Mouse (Mus musculus) neural tube, embryonic 14.5 days (tissue): ENCODE data around the gene Glt6d1. TPM values are rescaled to one million over a fixed set of nuclear protein-coding genes. Genes with fewer than 3 reads are reported as not detected.

ENCODE experiments used
- ATAC-seq: fragments of 200-750 bp; cut with Nextera tagmentation; 2 replicates; pipeline ENCODE4 v1.8.0; 2017; ENCODE audit warnings: low read depth, mild to moderate bottlenecking, moderate TSS enrichment, moderate library complexity
- H3K27ac ChIP-seq: fragments of 300-500 bp; sonication (generic); 2 replicates; pipeline ENCODE4 v1.5.1; 2014; ENCODE audit warnings: low read depth, mild to moderate bottlenecking, control low read depth, low read length, moderate library complexity, mixed read lengths
- H3K27me3 ChIP-seq: fragments of 300-500 bp; sonication (generic); 2 replicates; pipeline ENCODE4 v1.6.1; 2014; ENCODE audit warnings: low read length; ENCODE audit not compliant: control insufficient read depth, insufficient read depth
- H3K36me3 ChIP-seq: fragments of 300-500 bp; sonication (generic); 2 replicates; pipeline ENCODE4 v1.6.1; 2014; ENCODE audit warnings: low read length, mixed read lengths; ENCODE audit not compliant: control insufficient read depth, insufficient read depth
- H3K4me1 ChIP-seq: fragments of 300-500 bp; sonication (generic); 2 replicates; pipeline ENCODE4 v1.6.1; 2014; ENCODE audit warnings: low read length; ENCODE audit not compliant: control insufficient read depth, insufficient read depth
- H3K4me2 ChIP-seq: fragments of 300-500 bp; sonication (generic); 2 replicates; pipeline ENCODE4 v1.6.1; 2014; ENCODE audit warnings: mild to moderate bottlenecking, low read depth, low read length, control low read depth
- H3K4me3 ChIP-seq: fragments of 300-500 bp; sonication (generic); 2 replicates; pipeline ENCODE4 v1.5.1; 2014; ENCODE audit warnings: low read depth, low read length, control low read depth, mixed read lengths
- H3K9ac ChIP-seq: fragments of 300-500 bp; sonication (generic); replicated peaks from 2 replicates; pipeline ENCODE4 v1.6.1; 2014; ENCODE audit warnings: low read depth, mild to moderate bottlenecking, control low read depth, low read length, mixed read lengths
- H3K9me3 ChIP-seq: fragments of 300-500 bp; sonication (generic); 2 replicates; pipeline ENCODE4 v1.6.1; 2016; ENCODE audit warnings: low read length; ENCODE audit not compliant: control insufficient read depth
- WGBS: fragments of 180-500 bp; shearing (Covaris S2); extraction: QIAGEN DNeasy Blood & Tissue Kit; methylation state at CpG from one replicate; pipeline ENCODE4 v1.1.7; 2014; 5-methylcytosine and 5-hydroxymethylcytosine counted together
- polyA plus RNA-seq: library from polyadenylated mRNA; unstranded; fragments of >200 nt; fragmentation: Nextera tagmentation; extraction: Ambion mirVana; gene quantifications from 2 replicates; pipeline ENCODE4 v1.2.1, GENCODE M21; 2014

The Glt6d1 gene
- polyA plus RNA-seq, 1 experiment from 2014 or later: not detected

GRCm38 (mm10) chr2:25780921-25781320 lies 34.7 kb downstream of the Glt6d1 start:
- no peak overlapping the region for H3K9ac ChIP-seq
- no peak overlapping the region for H3K4me3 ChIP-seq
- no peaks in the 10 kb centered on the region for H3K36me3 ChIP-seq
- H3K27ac ChIP-seq: no peak overlapping the region
- H3K4me1 ChIP-seq: no peaks in the 10 kb centered on the region
- no peaks in the 10 kb centered on the region for H3K27me3 ChIP-seq
- 62% methylated on average over 4 of the region's 4 CpGs for WGBS
- no peak for ATAC-seq
- H3K4me2 ChIP-seq: no peak overlapping the region
- H3K9me3 ChIP-seq: no peaks in the 10 kb centered on the region

DNA sequence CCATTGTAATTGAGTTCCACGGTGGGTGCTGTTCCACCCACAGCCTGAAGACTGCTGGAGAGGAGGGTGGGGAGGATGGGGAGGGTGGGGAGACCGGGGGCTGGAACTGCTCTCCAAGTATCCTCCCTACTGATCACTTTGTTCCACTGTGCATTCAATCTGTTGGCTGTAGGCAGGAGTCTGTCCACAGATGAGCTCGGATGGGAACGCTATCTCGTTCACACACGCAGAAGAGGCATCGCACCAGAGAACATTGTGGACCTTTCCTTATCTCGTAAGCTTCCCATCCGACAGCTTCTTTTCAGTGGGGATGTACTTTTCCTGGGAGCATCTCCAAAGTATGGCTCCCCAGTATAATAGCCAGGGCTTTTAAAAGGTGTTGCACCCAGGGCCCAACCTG lies 36.6 kb downstream of the Glt6d1 start:
- Histone ChIP-seq H3K36me3 (no peaks in the 10 kb centered on the region), H3K27me3 (no peaks in the 10 kb centered on the region), H3K27ac (no peak overlapping the region), H3K4me1 (no peaks in the 10 kb centered on the region), H3K4me3 (no peak overlapping the region), H3K9ac (no peak overlapping the region), H3K9me3 (no peaks in the 10 kb centered on the region), H3K4me2 (no peak overlapping the region)
- WGBS: 94% methylated on average over 9 of the region's 9 CpGs
- no peak for ATAC-seq

DNA sequence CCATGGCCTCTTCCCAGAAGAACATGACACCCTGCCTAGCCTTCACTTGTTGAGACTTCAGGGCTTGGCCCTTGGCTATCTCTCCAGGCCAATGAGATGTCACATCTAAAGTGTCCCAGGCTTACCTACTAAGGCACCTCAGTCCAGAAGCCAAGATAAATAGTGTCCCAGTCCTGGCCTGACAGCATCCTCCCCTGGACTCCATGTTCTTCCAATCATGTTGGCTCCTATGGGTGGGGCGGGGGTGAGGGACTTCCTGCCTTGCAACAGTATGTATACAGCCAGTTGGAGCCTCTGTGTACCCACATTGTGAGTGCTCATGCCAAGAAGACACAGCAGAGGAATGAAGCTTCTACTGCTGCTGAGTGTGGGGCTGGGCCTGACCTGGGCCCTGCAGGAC lies 38.9 kb downstream of the Glt6d1 start, which contains the start of gene Lcn11:
TSS of gene Lcn11 (plus strand) at position 301 of the 400 bp plus-strand sequence.
- H3K4me3 ChIP-seq: no peak within 1 kb of the TSS
- H3K9me3 ChIP-seq: no peaks in the 10 kb centered on the region
- no peaks in the 10 kb centered on the region for H3K27me3 ChIP-seq
- WGBS: 91% methylated on average over 1 of the region's 1 CpGs
- no peak within 1 kb of the TSS for H3K27ac ChIP-seq
- no peak within 1 kb of the TSS for H3K4me2 ChIP-seq
- ATAC-seq: no peak
- no peaks in the 10 kb centered on the region for H3K4me1 ChIP-seq
- H3K36me3 ChIP-seq: no peaks in the 10 kb centered on the region
- H3K9ac ChIP-seq: no peak within 1 kb of the TSS

DNA sequence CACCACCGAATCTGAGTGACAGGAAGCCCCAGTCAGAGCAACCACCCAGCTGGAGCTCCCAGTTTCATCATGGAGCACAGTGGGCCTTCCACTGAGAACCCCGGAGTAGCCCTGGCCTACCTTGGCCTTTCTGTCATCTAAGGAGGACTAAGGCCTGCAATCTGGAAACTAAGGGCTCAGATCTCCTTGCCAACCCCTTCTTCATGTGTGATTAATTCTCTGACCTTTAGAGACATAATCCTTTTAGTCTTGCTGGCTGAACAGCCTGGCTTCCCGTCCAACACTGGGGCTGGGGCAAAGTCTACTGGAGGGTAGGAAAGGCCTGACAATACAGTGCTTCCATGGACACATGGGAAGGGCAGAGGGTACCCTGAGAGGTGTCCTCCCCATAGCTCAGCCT lies 39.7 kb downstream of the Glt6d1 start:
- Histone ChIP-seq H3K9ac (no peak overlapping the region), H3K36me3 (no peaks in the 10 kb centered on the region), H3K4me1 (no peaks in the 10 kb centered on the region), H3K9me3 (no peaks in the 10 kb centered on the region), H3K4me2 (no peak overlapping the region), H3K27me3 (no peaks in the 10 kb centered on the region), H3K4me3 (no peak overlapping the region), H3K27ac (no peak overlapping the region)
- ATAC-seq: no peak
- 82% methylated on average over 3 of the region's 3 CpGs for WGBS

DNA sequence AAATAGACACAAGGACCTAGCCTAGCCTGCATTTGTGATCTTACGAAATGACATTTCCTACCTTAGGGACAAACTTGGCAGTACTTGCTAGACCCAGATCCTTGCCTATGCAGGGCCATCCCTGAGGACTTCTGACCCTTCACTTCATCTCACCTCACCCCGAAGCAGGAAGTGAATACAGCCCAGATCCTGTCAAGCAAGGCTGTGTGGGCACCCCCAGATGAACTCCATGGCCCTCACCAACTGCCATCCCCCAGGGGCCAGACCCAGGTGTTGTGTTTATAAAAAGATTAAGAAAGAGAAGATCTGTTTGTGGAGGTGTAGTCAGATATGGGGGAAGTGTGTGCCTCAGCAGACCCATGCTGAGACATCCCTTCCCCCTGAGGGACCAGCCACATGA lies 41.0 kb downstream of the Glt6d1 start:
- Histone ChIP-seq H3K36me3 (no peaks in the 10 kb centered on the region), H3K27ac (no peak overlapping the region), H3K4me1 (no peaks in the 10 kb centered on the region), H3K9me3 (no peaks in the 10 kb centered on the region), H3K9ac (no peak overlapping the region), H3K4me3 (no peak overlapping the region), H3K4me2 (no peak overlapping the region), H3K27me3 (no peaks in the 10 kb centered on the region)
- no peak for ATAC-seq
- WGBS: 81% methylated on average over 2 of the region's 2 CpGs

GRCm38 (mm10) chr2:25773507-25773906 lies 42.1 kb downstream of the Glt6d1 start:
- Histone ChIP-seq H3K27ac (no peak overlapping the region), H3K36me3 (no peaks in the 10 kb centered on the region), H3K9me3 (no peaks in the 10 kb centered on the region), H3K4me3 (no peak overlapping the region), H3K4me1 (no peaks in the 10 kb centered on the region), H3K27me3 (no peaks in the 10 kb centered on the region), H3K9ac (no peak overlapping the region), H3K4me2 (no peak overlapping the region)
- WGBS: 96% methylated on average over 2 of the region's 2 CpGs
- no peak for ATAC-seq

DNA sequence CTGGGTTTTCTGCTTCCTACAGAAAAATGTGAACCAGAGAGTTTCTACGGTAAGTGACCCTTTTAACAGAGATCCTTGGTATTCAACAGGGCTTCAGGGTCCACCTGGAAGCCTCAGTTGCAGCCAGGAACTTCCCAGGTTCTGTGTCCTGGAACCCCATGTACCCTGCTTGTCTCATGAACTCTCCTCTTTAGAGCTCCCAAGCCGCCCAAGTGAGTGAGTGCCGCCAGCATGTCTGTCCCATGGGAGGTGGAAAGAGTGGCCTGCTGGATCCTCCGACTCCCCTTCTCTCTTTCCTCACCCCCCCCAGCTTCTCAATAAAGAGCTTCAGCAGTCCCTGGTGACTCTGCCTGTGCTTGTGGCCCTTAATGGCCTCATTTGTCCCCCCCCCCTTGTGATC lies 47.9 kb downstream of the Glt6d1 start:
- ATAC-seq: no peak
- H3K4me1 ChIP-seq: no peaks in the 10 kb centered on the region
- no peak overlapping the region for H3K4me2 ChIP-seq
- no peak overlapping the region for H3K9ac ChIP-seq
- no peaks in the 10 kb centered on the region for H3K9me3 ChIP-seq
- WGBS: 83% methylated on average over 4 of the region's 4 CpGs
- no peaks in the 10 kb centered on the region for H3K36me3 ChIP-seq
- H3K27me3 ChIP-seq: no peaks in the 10 kb centered on the region
- no peak overlapping the region for H3K27ac ChIP-seq
- no peak overlapping the region for H3K4me3 ChIP-seq

- WGBS: 57% methylated on average over 2 of the region's 2 CpGs
- ATAC-seq: no peak
- no peak within 1 kb of the TSS for H3K4me2 ChIP-seq
- no peaks in the 10 kb centered on the region for H3K9me3 ChIP-seq
- H3K36me3 ChIP-seq: no peaks in the 10 kb centered on the region
- H3K27me3 ChIP-seq: no peaks in the 10 kb centered on the region
- no peak within 1 kb of the TSS for H3K27ac ChIP-seq
- H3K9ac ChIP-seq: no peak within 1 kb of the TSS
- no peak within 1 kb of the TSS for H3K4me3 ChIP-seq
- no peaks in the 10 kb centered on the region for H3K4me1 ChIP-seq
Measured at GRCm38 (mm10) chr2:25765269-25765668, 50.4 kb downstream of the Glt6d1 start, which contains the start of gene Lcn3. Gene Lcn3 (plus strand): TSS chr2:25765569.

- ATAC-seq: no peak
- 52% methylated on average over 4 of the region's 4 CpGs for WGBS
- no peak overlapping the region for H3K4me3 ChIP-seq
- no peak overlapping the region for H3K27ac ChIP-seq
- no peaks in the 10 kb centered on the region for H3K27me3 ChIP-seq
- H3K9ac ChIP-seq: no peak overlapping the region
- H3K4me1 ChIP-seq: no peaks in the 10 kb centered on the region
- H3K9me3 ChIP-seq: no peaks in the 10 kb centered on the region; the same call in 1 of the 2 replicates
- H3K4me2 ChIP-seq: no peak overlapping the region
- H3K36me3 ChIP-seq: no peaks in the 10 kb centered on the region
Measured at GRCm38 (mm10) chr2:25758064-25758625, 57.5 kb downstream of the Glt6d1 start.
